Mouse (Mus musculus) lung, adult 2 months (tissue): Measurements from ENCODE around the gene Tgfbr1.

Experiments used
- CTCF ChIP-seq: fragments of 200-500 bp; IDR thresholded peaks from 2 replicates; pipeline ENCODE4 v1.5.1; 2011; ENCODE audit warnings: mild to moderate bottlenecking, low read length, control low read depth; ENCODE audit not compliant: insufficient read depth
- POLR2A ChIP-seq: fragments of 200-500 bp; IDR thresholded peaks from 2 replicates; pipeline ENCODE4 v1.6.1; 2011; ENCODE audit warnings: low read depth, mild to moderate bottlenecking, control low read depth, low read length, borderline replicate concordance; ENCODE audit errors: extremely low read depth

GRCm38 (mm10) chr4:47400314-47400713, 47.3 kb downstream of the Tgfbr1 start:
- no peak for TF ChIP-seq CTCF
- TF ChIP-seq POLR2A: no peak
